Mouse (Mus musculus): Measurements from ENCODE around the gene Sez6l. TPM values are rescaled to one million over a fixed set of nuclear protein-coding genes. Genes with fewer than 3 reads are reported as not detected.

Sez6l gene
- polyA plus RNA-seq, 1 experiment from 2014 or later = 0.08 TPM

Other genes with a start within 250 kb of the Sez6l start
- gene Srrd, start 234.1 kb downstream of the Sez6l start, polyA plus RNA-seq (2016; fragmentation: Nextera tagmentation; extraction: Ambion mirVana) = 54.9 and 57.2 TPM in 2 replicates
- gene Hps4, start 234.1 kb downstream of the Sez6l start, polyA plus RNA-seq (2016; fragmentation: Nextera tagmentation; extraction: Ambion mirVana) = 40.1 and 44.9 TPM in 2 replicates
- gene Gm6583, start 221.2 kb downstream of the Sez6l start, polyA plus RNA-seq (2016; fragmentation: Nextera tagmentation; extraction: Ambion mirVana) = 0.24 and 0.33 TPM in 2 replicates
- 29.0 and 35.4 TPM in 2 replicates for gene Asphd2, start 182.3 kb downstream of the Sez6l start, polyA plus RNA-seq (2016; fragmentation: Nextera tagmentation; extraction: Ambion mirVana)
- not detected in 2 replicates for gene Gm6588, start 127.8 kb downstream of the Sez6l start, polyA plus RNA-seq (2016; fragmentation: Nextera tagmentation; extraction: Ambion mirVana)